Mouse (Mus musculus): Measurements from ENCODE around the gene Trpt1. TPM values are rescaled to one million over a fixed set of nuclear protein-coding genes. Genes with fewer than 3 reads are reported as not detected.

Gene Trpt1
- total RNA-seq, 2 experiments from 2014 or later = 15.3 to 16.6 TPM

- peak; percentile 89 to 97 for DNase-seq (ENCODE audit: low spot score in 2 of 2)
These were observed 3.7 kb upstream of the Trpt1 start, which contains the start of gene Dnajc4 for GRCm38 (mm10) chr19:6992011-6992858. Gene Dnajc4 (minus strand): TSS chr19:6992572.

DNA sequence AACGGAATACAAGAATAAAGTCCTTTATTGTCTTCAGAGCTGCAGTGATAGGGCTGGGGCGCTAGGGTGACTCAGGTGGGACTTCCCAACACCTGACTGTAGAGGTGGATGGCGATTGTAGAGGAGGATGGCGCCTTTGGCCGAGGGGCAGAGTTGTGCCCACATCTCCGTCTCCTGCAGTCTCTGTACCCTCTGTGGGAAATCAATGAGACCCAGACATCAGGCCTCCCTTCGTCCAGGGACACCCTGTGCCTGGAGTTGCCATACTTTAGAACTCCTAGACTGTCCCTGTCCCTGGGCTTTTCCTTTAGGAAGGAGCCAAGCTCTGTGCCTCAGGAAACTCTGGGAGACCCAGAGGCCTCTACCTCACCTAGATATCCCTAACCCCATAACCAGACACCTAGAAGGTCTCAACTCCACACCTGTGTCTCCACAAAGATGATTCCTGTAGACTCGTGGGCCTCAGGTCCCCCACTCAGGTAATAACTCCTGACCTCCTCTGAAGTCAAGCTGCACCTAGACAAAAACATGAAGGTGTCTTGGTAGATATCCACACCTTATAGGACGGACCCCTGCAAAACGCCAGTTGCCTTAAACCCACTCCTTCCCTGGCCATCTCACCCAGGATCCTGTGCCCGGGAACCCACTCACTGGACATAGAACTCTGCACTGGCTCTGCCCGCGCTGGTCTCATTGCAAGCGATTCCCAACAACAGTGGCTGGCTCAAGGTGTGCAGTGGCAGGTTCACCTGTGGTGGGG lies 2.7 kb upstream of the Trpt1 start:
- DNase-seq (ENCODE audit: low spot score in 2 of 2) = no peak

GRCm38 (mm10) chr19:6994002-6994401 lies 1.9 kb upstream of the Trpt1 start:
- no peak for DNase-seq (ENCODE audit: low spot score in 2 of 2)

DNA sequence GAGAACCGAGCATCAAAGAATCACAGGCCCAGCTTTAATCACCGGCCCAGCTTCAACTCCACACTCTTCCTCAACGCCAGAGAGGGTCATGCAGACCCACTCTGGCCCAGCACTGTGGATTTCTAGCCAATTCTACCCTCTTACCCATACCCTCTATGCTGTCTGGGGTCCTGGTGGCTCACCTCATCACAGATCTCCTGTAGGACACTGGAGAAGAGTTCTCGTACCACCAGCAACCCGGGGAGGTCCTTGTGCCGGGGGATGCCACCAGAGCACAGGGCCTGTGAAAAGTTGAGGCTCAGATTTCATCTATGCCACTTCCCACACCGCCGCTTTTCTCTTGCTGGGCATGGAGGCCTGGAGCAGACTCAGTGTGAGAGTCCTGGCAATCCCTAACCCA lies 1.4 kb upstream of the Trpt1 start:
- DNase-seq (ENCODE audit: low spot score in 2 of 2) = no peak

- DNase-seq (ENCODE audit: low spot score in 2 of 2) = no peak
These were observed 508 bp upstream of the Trpt1 start for GRCm38 (mm10) chr19:6995255-6995991.

DNA sequence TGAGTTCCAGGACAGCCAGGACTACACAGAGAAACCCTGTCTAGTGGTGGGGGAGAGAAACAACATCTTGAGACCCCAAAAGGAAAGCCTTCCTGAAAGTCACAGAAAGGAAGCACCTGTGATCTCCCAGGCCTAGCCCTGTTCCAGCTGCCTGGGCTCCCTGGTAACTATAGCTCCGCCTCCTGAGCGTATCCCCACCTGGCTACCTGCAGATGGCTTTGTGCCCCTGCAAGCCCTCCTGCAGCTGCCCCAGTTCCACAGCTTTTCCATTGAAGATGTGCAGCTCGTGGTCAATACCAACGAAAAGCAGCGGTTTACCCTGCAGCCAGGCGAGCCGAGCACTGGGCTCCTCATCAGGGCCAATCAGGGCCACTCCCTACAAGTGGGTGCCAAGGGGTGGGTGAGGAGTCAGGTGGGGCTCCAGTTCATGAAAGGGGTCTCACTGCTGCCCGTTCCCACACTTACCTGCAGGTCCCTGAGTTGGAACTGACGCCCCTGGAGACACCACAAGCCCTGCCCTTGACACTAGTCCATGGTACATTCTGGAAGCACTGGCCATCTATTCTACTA lies 1.9 kb downstream of the Trpt1 start:
- DNase-seq (ENCODE audit: low spot score in 2 of 2) = no peak

DNA sequence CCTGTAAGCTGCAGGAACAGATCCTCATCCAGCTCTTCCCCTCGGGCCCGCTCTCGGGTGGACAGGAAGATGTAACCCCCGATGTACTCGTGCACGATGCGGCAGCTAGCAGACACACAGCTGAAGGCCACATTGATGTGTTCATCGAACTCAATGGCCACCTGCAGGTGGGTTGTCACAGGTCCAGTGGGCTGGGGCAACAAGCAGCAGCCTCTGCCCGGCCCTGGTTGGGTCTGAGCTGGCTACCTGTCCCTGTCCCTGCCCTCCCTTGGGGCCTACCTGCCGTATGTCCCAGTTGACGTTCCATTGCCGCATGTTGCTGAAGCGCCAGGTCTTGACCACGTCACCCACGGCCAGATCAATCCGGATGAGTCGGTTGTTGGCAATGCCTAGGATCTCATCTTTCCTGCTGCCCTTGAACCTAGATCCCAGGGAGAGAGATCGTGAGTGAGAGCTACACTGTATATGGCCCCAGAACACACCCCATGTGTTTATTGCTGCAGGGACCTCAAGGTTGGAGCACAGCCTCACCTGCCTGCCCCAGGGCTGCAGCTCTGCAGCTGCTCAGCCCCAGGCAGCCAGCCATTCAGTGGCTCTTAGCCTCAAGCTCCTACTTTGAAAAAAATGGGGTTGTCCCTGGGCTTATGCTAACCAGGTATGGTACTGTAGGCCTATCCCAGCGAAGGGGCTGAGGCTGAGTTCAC lies 3.6 kb downstream of the Trpt1 start:
- DNase-seq (ENCODE audit: low spot score in 2 of 2) = no peak

DNA sequence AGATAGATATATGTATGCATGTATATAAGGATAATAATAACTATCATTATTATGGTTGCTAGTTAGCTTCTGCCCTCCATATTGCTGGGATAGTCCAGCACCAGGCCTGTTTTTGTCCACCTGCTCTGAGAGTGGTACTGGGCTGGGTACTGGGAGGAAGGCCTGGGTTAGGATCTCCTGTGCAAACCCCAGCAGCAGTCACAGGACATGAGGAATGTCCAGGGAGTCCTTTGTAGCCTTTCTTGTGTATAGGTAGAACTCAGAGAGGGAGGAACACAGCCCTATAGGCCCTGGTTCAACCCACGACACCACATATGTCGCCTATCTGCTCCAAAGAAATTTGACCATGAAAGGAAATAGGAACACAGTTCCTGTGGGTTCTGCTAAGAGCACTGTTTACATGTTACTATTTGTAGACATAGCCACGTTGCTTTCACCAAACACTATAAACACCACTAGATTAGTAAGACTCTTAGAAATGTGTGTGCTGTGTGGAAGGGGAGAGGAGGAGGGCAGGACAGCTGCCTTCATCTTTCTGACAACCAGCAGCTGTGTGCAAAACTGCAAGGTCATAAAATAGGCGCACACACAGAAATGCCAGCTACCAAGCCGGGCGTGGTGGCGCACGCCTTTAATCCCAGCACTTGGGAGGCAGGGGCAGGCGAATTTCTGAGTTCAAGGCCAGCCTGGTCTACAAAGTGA lies 11.1 kb downstream of the Trpt1 start:
- DNase-seq (ENCODE audit: low spot score in 2 of 2) = no peak

DNA sequence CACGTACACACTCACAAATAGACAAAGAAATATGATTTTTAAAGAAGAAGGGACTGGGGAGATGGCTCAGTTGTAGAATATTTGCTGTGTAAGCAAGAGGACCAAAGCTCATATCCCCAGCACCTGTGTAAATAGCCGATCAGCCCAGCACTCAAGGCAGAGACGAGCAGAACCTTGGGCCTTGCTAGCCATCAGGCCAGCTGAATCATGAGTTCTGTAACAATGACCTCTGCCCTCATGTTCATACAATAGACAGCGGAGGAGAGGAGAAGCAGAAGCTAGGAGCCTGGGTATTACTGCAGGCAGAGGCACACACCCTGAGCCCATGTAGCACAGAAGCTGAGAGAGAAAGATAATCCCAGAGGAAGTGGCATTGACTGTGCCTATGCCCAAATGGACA lies 16.5 kb downstream of the Trpt1 start:
- DNase-seq (ENCODE audit: low spot score in 2 of 2) = no peak

DNA sequence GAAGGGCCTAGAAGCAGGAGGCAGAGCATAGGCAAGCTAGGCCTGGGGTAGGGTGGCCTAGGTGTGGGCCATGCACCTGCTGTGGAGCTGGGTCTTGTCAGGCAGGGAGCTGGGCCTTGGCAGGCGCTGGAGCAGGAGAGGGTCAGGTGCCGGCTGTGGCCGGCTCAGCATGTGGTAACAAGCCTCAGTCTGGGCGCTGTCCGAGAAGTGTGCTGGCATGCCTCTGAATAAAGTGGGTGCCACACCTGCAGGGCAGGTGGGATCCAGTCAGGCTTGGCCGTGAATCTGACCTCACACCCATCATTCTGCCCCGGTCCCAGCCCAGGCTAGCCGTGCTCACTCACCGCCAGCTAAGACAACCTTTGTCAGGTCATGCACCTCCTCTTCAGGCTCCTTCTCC lies 18.1 kb downstream of the Trpt1 start:
- DNase-seq (ENCODE audit: low spot score in 2 of 2) = no peak

DNA sequence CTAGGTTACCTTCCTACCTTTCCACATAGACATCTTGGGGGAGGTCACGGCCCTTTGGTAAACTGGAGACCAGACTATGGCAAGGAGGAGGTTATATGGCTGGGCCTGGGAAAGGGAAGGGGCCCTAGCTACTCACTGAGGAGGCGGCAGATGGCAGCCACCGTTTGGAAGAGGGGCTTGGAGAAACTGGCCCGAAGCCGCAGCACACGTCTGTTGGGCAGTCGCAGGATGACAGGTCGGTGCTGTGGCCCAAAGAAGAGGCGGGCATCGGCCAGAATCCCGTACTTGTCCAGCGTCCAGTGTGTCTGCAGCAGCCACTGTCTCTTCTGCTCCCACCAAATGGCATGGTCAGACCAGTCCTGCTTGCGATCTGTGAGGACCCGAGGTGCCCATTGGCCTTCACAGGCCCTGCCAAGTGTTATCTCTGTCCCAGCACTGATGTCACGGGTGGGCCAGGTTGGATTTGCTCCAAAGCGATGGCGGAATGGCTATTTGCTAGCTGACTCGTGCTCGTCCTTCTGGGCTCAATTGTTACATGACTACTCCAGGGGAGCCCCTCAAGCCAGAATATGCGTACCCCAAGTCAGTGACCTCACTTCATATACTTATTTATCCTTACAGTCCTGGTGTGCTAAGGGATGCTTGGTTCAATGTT lies 18.7 kb downstream of the Trpt1 start:
- DNase-seq (ENCODE audit: low spot score in 2 of 2) = no peak

DNA sequence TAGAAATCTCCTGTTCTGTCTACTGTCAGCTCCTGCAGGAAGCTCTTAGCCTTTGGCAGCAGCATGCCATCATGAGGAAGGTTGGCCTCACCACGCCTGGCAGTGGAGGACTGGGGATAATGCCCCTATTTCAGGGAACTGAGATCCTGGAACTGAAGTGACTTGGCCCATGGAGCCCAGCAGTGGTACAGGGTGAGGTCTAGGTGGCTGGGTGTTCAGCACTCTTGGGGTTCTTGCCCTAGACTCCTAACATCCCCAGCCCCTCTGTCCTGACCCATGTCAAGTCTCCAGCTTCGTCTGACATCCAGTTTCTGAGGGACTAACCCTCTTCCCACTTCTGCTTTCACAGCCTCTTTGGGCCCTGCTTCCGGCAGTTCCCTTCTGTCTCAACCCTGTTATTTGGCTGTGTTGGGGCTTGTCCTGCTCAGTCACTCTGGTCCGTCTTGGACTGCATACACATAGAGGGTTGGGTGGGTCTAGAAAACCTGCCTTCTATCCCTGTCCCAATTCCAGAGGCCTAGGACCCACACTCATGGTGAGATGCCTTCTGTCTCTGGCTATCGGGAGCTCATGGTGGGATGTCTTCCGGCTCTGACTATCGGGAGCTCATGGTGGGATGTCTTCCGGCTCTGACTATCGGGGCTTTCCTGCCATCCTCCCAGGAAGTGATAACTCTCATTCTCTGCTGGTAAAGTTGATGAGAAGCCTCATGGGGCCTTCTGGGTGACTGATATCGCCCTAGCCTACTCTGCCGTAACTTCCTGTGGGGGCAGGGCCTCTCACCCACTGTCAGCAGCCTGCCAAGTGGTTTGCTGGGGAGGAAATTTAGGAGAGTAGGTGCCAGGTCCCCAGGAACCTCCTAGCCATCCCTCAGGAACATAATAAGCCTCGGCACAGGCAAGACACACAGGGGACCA lies 21.9 kb downstream of the Trpt1 start:
- DNase-seq (ENCODE audit: low spot score in 2 of 2) = no peak

DNA sequence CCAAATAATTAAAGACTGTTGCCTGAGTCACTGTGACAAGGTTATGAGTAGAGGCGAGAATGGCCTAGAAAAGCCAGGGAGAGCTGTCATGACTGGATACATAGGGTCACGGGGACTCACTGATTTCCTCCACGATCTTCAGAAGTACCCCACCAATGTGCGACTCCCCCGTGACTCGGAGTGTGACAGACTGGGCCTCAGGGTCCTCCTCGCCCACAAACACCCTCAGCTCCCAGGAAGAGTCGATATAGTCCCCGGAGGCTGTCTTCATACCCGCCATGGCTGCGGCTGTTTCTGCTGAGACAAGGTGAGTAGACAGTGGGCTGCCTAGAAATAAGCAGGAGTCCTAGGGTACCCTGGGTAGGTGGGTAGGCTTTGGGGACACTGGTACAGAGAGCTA lies 22.6 kb downstream of the Trpt1 start:
- DNase-seq (ENCODE audit: low spot score in 2 of 2) = no peak

- DNase-seq (ENCODE audit: low spot score in 2 of 2) = no peak
These were observed 23.3 kb downstream of the Trpt1 start, which contains the start of gene Fermt3 for GRCm38 (mm10) chr19:7019191-7019590. Gene Fermt3 (minus strand): TSS chr19:7019469.

GRCm38 (mm10) chr19:7020224-7020641 lies 24.3 kb downstream of the Trpt1 start:
- no peak for DNase-seq (ENCODE audit: low spot score in 2 of 2)

DNA sequence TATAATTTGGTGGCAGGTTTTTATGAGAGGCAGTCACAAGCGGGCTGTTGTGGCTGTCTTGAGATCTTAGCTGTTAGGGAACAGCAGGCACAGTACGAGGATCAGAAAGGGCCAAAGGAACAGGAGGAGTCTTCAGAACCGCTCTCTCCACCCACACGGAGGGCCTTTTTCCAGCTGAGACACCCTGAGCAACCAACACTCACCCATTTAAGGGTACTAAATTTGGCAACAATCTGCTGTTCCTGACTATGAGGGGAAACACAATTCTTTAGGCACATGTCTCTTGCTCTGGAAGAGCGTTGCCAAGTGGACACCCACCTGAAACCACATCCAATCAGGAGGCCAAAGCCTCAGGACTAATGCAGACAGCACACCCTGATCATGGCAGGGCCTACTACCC lies 33.6 kb downstream of the Trpt1 start:
- no peak for DNase-seq (ENCODE audit: low spot score in 2 of 2)

DNA sequence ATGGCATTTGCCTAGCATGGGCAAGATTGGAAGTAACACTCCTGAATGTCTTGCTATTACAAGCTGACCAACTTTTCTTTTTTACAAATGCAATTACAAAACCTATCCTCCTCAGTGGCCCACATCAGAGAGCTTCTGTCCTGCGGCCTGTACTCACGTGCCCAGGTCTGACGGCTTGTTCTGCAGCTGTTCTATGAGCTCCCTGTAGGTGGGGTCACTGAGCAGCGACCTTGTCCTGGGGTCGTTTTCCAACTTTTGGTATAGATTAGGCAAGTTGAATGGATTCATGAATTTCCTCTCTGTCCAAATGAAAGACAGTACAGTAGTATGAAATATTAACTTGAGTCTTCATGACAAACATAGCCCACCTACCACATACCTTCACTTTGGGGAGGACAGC lies 38.1 kb downstream of the Trpt1 start:
- DNase-seq (ENCODE audit: low spot score in 2 of 2) = no peak

DNA sequence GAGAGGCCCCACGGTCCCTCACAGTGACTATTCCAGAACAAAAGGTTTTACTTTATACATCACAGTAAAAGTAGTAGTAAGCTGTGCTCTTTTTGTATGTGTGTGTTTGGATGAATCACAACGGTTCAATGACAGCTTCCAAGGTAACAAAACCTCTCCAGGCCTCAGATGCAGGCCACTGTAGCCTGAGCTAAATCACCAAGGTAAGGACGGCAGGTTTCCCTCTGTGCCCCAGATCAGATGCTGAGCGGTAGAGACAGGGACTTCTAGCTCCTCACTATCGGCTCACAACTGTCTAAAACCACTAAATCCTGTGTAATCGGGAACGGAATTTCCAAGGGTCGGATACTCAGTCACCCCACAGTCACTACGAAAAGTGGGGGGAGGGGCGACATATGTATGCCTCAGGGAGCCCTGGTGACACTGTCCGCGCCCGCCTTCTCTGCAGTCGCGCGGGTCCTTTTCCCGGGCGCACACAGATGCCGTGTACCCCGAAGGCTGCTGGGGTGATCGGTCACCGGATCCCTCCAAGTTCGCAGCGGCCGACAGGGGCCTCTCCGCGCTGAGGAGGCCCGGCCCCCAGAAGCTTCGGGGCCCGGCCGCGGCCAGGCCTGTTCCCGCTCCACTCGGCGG lies 43.3 kb downstream of the Trpt1 start:
- DNase-seq (ENCODE audit: low spot score in 2 of 2) = peak in 1 of 2 experiments; percentile 39
